Mouse (Mus musculus) brain, adult 2 months (tissue): Measurements from ENCODE around the gene Selenoo.

ENCODE experiments used
- DNase-seq: peaks from one replicate; pipeline ENCODE4 v3.0.0; 2011; ENCODE audit warnings: low read depth, low spot score

Selenoo gene

DNA sequence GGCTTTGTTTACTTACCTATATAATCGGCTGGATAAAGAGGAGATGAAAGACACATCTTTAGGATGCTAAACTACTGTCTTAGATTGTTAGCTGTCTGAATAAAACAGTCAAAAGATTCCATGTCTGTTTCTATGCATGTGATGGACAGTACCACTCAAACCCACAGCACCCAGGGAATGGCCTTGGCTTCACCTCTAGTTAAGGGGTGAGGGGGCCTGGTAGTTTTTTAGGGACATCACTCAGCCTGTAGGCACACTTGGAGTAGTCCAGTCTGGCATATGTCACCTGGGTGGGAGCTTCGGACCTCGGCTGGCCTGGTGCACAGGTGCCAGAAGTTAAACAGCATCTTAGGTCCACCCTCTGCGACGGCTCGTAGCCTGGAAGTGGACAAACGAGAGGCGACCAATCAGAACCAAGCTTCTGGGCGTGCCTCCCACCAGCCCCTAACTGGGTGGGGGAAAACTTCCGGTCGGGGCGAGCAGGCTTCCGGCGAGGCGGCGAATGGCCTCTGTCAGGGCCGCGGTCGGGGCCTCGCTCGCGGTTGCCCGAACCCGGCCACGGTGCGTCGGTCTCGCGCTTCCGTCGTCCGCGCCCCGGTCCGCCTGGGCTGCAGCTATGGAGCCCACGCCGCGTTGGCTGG, at the start of gene Selenoo:
TSS of gene Selenoo (plus strand) at position 478 of the 641 bp plus-strand sequence.
- DNase-seq: peak; percentile 98

DNA sequence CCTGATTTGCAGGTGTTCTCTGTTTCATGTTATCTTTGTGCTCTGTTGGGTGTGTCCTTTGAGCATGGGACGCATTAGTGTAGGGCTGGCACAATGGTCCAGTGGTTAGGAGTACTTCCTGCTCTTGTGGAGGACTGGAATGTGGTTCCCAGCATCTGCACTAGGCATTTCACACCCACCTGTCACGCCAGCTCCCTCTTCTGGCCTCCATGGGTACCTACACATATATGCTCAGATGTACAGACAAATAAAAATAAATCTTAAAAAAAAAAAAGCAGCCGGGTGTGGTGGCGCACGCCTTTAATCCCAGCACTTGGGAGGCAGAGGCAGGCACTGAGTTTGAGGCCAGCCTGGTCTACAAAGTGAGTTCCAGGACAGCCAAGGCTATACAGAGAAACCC, 44.5 kb upstream of the Selenoo start:
- no peak for DNase-seq

DNA sequence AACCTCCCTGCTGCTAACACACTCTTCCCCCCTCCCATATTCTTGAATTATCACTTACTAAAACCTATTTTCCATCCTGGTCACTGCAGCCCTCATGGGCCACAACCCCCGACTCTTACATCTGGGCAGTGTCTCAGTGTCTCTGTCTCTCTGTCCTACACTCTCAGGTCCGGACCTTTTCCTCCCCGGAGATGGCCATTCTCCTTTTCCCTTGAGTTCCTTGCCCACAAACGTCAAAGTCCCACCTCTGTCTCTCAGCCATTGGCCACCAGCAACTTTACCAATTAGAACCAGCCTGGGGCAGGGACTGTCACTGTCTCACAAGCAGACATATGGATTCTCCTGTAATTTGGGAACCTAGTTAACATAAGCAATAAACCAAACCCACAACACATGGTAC, 42.5 kb upstream of the Selenoo start:
- DNase-seq: no peak

DNA sequence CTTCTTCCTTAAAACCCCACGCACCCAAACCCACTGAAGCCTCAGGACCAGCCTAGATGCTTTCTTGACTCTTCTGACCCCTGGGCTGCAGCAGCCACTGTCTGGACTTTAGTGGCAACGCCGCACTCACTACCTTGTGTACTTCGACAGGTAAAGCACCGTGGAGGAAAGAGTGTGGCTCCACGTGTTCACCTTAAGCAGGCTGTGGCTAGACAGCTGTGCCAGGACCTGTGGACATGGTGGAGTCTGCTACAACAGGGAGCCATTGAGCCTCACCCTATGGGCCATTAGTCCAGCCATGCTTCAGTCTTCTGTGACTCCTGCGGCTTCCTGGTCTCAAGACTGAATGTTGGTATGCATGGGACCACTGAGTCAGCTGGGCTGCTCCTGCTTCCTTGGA, 34.2 kb upstream of the Selenoo start:
- DNase-seq: no peak

DNA sequence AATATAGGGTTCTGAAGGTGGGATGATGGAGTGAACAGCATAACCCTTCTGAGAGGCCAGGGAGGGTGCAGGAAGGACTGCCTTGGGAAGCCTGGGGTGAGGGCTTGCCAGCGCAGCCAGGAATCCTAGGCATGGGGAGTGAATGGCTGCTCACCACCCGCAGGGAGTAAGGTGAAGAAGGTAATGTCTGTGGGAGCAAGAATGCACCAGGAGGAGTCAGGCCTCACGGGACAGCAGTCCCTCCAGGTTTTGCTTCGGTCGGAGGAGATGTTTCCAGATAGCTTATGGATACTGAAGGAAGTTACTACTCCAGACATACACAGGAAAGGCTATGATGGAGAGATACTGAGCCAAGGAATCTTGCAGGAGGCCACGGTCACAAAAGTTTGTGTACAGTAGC, 30.1 kb upstream of the Selenoo start:
- no peak for DNase-seq

DNA sequence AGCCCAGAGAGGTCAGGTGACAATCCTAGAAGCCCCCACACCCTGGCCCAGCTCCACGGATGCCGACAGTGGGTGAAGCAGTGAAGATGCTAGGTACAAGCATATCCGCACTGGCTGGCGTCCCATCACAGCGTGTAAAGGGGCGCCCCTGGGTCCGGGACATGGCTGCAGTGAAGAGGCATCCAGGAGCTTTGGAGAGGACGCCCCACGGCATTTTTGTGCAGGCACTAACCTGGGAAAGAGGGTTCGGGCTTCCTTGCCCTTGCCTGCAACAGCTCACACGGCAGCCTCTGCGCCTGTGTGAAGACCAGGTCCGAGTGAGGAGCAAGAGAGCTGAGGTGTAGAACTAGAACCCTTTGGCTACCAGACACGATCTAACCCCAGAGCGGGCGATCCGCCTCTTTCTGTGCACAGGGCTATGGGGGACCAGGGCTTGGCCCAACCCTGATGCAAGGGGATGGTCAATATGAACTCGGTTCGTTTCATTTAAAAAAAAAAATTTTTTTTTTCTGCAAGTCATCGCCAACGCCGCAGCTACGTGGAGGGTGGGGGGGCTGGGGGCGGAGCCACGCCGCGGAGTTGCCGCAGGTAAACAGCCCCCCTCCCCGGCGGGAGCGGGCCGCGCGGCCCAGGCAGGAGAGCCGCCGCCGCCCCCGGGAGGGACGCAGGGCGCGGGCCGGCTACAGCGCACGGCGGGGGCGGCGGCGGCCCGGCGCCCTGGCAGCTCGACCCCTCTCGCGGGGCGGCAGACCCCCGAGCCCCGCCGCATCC, 29.5 kb upstream of the Selenoo start, which contains the start of gene Panx2:
TSS of gene Panx2 (plus strand) at position 574 of the 771 bp plus-strand sequence.
- peak; percentile 78 for DNase-seq

DNA sequence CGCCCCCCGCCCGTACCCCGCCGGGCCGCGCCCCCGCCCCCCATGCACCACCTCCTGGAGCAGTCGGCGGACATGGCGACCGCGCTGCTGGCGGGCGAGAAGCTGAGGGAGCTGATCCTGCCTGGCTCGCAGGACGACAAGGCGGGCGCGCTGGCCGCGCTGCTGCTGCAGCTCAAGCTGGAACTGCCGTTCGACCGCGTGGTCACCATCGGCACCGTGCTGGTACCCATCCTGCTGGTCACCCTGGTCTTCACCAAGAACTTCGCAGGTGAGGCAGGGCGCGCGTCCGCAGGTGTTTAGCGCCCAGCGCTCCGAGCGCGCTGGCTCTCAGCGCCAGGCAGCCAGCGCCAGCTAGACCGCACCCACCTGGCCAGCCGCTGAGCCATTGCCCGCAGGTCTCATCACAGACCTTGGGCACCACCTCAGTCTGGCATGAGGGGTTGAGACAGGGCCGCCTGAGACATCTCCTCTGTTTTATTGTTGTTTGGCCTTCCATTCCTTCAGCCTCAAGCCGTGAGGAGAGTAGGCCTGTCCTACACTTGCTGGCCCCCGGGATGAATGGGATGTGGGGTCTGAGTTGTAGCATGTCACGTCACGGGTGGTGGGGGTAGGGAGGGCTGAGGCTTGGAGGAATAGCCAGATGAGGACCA, 28.7 kb upstream of the Selenoo start:
- peak; percentile 65 for DNase-seq

DNA sequence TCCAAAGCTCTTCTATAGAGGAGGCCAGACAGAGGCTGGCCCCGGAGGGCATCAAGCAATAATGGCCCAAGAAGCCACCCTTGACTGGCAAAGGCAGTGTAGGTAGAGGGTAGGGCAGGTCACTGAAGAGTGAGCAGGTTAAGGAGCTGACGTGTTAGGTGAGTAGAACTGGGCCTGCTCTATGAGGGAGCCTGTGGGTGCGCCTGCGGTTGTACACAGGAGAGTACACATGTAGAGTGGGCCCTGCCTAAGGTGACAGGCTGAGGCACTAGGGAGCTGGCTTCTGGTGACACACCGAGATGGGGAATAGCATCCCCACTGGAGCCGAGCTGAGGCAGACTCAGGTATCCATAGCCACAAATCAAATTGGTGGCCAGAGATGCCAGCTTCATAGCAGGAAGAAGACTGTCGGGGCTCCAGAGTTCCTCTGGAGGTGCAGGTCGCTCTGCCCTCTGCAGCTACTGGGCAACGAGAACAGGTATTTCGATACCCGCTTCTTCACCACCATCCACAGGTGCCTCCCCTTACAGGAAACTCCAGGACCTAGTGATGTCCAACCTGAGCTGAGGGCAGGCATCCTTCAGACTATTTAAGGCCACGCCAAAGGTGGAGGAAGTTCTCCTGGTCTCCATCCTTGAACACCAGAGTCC, 27.9 kb upstream of the Selenoo start:
- DNase-seq: no peak

DNA sequence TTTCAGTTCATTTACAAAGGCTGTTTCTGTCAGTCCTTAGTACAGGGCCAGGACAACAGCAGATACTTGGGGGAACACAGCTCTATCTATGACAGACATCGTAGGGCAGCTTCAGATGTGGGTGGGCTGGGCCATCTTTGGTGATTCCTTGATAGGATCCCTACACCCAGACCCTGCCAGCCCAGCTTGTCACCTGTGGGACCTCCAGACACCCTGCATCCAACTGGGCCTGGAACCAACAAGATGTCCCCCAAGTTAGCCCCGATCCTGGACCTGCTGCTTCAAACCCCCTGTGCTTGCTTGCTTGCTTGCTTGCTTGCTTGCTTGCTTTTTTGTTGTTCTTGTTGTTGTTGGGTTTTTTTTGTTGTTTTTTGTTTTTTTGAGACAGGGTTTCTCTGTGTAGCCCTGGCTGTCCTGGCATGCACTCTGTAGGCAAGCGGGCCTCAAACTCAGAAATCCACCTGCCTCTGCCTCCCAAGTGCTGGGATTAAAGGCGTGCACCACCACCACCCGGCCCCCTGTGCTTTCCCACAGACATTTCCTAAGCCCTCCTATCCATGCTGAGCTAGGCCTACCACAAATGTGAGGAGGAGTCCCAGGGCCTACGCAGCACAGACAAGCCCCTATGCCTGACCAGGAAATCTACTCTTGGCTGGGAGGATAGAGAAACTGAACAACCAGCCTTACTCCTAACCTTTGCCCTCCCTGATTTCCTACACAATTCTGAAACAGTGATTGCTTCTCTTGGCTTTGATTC, 26.9 kb upstream of the Selenoo start:
- no peak for DNase-seq

DNA sequence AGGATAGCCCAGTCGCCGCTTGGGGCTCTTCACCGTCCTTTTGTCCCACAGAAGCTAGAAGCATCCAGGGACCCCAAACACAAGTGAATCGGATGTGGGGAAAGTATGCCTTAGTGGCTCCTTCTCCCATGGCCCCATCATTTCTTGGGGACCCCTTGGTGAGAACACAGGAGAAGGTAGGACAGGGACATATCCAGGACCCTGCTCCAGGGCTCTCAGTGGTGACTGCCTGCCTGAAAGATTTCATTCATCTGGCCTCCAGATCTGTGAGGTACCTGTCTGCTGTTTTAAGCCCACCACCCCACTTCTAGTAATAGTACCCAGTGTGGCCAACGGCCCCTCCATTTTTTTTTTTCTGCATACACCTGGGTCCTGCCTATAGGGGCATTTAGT, 26.4 kb upstream of the Selenoo start:
- no peak for DNase-seq

DNA sequence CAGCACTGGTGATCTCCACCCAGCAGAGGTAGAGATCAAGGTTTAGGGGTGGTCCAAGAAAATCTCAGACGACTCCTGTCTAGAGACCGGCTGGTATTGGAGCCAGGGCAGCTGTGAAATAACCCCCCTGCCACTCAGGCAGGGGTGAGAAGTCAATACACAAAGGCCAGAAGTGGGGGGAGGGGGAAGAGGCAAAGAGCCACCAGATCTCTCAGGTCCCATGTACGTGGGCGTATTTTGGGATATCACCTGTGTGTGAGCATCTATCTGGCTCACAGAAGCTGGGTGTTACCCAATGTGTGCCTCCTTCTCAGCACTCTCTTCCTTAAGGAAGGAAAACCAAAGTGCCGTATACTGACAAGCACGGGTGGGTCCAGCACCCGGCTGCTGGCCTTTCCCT, 25.9 kb upstream of the Selenoo start:
- DNase-seq: no peak

DNA sequence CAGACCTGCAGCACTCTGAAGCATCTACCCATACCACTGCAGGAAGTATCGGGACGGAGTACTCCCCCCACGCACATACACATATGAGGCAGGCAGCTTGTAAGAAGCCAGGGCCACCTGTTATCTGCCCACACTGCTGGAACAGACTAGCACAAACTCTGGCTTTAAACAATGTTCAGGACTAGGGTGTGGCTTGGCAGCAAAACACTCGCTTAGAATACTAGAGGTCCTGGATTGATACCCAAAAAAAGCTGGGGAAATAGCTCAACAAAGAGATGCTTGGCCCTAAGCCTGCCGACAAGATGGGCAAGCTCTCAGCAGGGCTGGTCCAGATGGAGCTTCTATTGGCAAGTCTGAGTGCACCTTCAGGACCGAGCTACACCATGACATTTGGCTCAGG, 25.3 kb upstream of the Selenoo start:
- peak; percentile 95 for DNase-seq

DNA sequence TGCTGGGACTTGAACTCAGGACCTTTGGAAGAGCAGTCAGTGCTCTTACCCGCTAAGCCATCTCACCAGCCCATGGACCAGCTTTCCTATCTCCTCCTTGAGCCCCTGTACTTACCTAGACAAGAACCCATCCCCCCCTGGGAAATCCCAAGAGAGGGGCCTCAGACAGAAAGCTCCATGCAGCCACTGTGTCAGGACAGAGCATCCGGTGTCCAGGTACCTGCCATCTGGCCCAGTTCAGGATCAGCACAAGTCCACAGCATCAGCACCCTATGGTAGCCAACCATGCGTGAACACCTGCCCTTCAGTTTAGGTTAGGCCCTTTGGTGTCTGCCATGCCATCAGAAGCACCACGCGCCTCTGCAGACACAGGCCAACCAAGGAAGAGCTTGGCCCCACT, 24.0 kb upstream of the Selenoo start:
- no peak for DNase-seq

DNA sequence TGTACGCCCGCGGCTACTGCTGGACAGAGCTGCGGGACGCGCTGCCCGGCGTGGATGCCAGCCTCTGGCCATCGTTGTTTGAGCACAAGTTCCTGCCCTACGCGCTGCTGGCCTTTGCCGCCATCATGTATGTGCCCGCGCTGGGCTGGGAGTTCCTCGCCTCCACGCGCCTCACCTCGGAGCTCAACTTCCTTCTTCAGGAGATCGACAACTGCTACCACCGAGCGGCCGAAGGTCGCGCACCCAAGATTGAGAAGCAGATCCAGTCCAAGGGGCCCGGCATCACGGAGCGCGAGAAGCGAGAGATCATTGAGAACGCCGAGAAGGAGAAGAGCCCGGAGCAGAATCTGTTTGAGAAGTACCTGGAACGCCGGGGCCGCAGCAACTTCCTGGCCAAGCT, 21.3 kb upstream of the Selenoo start:
- no peak for DNase-seq

DNA sequence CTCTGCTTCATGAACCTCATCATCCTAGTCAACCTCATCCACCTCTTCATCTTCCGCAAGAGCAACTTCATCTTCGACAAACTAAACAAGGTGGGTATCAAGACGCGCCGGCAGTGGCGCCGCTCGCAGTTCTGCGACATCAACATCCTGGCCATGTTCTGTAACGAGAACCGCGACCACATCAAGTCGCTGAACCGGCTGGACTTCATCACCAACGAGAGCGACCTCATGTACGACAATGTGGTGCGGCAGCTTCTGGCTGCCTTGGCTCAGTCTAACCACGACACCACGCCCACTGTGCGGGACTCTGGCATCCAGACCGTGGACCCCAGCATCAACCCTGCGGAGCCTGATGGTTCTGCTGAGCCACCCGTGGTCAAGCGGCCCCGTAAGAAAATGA, 20.7 kb upstream of the Selenoo start:
- DNase-seq: no peak

DNA sequence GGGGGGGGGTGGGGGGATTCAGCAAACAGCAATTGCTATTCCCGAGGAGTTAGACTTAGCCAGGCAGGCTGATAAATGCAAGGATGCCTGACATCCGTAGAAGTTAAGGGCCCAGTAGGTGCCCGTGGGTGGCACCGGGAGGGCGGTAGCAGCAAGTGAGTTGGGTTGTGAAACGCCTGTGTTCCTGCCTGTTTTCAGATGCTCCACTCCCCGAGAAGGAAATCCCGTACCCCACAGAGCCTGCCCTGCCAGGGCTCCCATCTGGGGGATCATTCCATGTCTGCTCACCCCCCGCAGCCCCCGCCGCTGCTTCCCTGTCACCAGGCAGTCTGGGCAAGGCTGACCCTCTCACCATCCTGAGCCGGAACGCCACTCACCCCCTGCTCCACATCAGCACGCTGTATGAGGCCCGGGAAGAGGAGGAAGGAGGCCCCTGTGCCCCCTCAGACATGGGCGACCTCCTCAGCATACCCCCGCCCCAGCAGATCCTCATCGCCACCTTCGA, 19.5 kb upstream of the Selenoo start:
- no peak for DNase-seq

DNA sequence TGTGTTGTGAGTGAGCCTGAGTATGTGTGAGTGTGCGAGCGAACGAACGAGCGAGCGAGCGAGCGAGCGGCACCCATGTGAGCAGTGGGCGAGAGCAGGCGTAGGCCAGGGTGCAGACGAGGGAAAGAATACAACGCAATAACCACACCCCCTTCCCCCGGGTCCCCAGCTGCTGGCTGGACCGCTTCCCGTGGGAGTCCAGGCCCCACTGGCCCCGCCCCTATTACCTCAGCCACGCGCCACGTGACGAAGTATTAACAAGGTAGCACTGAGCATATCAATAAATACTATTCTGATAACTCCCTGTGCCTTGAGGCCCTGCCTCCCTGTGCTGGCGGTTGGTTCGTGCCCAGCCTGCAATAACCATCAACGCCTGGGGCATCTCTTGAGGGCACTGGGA, 18.3 kb upstream of the Selenoo start:
- peak; percentile 45 for DNase-seq

DNA sequence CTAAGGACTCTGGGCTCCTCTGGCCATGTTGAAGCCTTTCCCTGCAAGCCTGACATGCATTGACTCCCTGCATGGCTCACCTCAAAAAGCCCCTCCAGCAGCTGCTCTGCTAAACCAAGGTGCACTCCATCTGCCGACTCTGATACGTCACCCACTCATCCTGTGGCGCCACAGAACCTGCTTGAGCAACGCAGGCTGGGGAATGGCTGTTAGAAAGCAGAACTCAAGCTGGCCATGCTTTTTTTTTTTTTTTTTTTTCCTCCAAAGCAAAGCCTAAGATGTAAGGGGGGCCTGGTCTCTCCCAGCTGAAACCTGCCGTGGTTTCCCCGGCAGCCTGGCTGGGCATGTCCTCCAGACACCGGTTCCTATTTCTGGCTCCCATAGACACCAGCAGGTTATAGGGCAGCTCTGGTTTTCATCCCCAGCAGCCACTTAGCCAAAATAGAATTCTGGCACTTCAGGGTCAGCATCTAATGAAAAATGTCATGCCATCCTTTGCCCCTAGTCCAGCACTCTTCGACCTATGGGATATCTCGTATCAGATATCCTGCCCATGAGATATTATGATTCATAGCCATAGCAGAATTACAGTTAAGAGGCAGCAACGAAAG, 14.8 kb upstream of the Selenoo start:
- DNase-seq: peak; percentile 70

DNA sequence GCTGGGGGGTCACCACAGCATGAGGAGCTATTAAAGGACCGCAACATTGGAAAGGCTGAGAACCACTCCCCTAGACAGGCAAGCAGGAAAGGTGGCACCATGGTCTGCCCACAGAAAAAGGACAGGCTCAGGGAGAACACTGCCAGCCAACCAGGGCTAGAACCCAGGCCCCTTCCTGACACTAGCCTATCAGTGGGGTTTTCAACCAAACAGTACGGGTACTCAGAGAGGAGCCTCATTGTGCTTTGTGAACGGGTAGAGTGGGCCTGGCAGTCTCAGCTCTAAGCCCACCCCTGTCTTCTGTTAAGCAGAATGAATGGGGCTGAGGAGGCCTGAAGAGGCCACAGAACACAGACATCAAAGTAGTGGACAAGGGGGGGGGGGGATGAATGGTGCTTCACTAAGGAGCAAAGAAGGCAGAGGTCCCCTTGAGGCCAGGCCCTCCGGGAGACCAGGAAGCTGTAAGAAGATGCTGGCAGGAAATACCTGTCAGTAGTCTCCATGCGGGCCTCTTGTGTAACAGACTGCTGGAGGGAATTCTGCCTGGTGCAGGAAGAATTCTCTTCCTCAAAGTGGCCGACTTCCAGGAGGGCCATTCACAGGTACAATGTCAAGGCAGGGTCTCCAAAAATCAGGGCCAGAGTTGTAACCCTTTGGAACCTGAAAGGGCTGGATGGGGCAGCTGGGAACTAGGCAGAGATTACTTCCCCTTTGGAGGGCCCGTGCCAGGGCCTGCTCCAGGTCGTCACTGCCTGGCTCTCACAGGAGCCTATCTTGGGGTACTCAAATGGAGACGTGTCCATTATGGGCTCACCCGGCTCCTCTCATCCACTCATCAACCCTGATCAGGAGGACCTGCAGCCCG, 14.0 kb upstream of the Selenoo start, which contains the start of gene Trabd:
TSS of gene Trabd (plus strand) at position 512 of the 865 bp plus-strand sequence.
- DNase-seq: peak; percentile 50
